Mouse (Mus musculus) right cerebral cortex, adult 2 months (tissue): ENCODE data around the gene Slc43a1.
"Not testable (repeated sequence)": the region's sequence is repeated elsewhere in the genome, so short reads cannot be mapped to it uniquely, and the experiment has no call there.

Experiments used
- DNase-seq, 2 experiments: peaks; one replicate each; pipeline ENCODE4 v3.0.0; 2021 to 2022; ENCODE audit warnings: low spot score in 2 of 2

The Slc43a1 gene

DNA sequence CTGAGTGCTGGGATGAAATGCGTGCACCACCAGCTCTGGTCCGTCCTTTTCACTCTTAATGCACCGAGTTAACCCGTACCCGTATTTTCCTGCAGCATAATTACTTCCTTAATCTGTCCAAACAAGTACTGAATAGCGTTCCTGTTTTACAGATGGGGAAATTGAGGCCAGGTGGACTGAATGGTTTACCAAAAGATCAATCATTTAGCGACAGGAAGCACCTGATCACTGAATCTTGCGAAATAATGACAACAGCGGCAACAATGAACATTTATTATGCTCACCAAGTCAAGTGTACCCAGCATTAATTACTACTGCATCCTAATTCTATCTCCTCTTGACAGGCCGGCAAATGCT is at the start of gene Slc43a1:
Slc43a1 (plus strand) TSS at position 258 of the 357 bp plus-strand sequence.
- no peak for DNase-seq

DNA sequence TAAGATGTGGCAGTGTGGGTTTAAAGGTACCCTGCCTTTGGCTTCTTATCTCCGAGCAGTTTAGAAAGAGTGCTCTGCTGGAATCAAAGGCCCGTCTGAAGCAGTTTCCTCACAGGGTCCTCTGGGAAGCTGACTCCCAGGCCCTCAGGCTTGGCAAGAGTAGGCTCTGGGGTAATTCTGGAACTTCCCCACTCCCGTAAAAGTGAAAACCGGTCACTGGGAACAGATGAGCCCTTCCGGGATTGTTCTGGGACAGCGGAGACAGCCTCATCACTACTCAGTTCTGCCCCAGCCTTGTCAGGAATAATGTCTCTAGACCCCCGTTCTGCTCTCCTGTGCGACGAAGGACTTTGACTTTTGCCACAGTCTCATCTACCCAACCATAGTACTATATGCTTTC is 48.2 kb upstream of the Slc43a1 start:
- no peak for DNase-seq

DNA sequence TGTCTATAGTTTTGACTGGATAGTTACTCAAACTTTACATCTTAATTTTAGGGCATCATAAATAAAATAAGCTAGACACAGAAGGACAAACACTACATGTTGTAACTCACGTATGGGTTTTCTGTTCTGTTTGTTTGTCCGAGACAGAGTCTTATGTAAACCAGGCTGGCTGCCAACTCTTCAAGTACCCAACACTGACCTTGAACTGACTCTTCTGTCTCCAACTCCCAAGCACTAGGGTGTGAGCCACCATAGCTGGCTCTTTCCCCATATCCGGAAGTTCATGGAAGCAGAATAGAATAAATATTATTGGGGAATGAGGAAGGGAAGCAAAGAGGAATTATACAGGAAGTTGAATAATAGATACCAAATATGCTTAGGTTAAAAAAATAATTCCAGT is 46.1 kb upstream of the Slc43a1 start:
- no peak for DNase-seq

DNA sequence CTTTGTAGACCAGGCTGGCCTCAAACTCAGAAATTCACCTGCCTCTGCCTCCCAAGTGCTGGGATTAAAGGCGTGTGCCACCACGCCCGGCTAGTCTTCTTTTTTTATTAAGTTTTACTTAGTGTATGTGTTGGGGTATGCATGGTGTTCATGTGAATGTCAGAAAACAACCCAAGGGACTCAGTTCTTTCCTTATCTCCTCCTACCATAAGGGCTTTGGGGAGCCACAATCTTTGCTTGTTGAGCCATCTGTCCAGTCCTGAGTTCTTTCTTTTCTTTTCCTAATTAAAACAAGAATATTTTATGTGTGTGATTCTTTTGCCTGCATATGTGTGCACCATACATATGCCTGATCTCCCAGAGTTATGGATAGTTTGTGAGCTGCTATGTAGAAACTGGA is 45.5 kb upstream of the Slc43a1 start:
- DNase-seq = no peak

DNA sequence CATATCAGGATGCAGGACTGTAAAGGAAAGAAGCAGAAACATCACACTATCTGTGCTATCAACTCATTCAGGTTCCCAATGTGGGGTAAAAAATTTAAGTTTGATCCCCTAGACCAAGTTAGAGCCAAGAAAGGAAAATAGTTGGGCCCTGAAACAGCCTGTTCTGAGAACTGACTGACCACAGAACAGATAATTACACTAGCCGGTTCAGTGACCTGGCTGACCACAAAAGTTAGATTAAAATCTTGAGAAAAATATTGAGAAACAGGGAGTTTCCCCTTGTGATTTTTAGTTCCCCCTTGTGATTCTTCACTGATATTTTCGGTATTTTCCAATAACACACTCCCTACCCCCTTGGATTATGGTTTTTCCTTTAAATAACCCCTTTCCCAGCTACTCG is 44.8 kb upstream of the Slc43a1 start:
- no peak for DNase-seq

DNA sequence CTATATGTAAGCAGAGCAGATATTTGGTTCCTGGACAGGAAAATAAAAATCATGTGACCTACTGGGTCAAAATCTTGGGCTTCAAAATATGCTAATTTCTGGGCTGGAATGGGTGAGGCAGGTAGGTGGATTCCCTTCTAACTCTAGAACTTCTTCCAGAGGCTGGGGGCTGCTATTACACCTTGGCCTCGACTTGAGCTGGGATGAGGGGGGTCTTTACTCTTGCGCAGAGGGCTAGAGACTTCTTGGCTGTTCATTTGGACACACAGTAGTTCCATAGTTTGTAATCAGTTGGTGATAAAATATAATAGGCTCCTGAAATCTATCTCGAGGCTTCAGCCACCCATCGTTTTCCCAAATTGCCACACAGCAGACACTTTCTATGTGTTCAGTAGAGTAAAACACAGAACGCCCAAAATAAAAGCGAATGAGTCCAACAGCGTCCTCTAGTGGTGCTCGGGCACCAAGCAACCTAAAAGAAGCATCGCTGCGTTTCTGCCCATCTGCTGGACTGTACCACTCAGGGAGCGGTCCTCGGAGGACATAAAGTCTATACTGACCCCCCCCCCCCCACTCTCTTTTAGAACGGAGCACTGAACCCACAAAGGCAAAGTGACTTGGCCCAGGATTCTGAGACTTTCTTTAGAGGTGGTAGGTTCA is 40.7 kb upstream of the Slc43a1 start:
- peak; percentile 91 to 92 for DNase-seq

DNA sequence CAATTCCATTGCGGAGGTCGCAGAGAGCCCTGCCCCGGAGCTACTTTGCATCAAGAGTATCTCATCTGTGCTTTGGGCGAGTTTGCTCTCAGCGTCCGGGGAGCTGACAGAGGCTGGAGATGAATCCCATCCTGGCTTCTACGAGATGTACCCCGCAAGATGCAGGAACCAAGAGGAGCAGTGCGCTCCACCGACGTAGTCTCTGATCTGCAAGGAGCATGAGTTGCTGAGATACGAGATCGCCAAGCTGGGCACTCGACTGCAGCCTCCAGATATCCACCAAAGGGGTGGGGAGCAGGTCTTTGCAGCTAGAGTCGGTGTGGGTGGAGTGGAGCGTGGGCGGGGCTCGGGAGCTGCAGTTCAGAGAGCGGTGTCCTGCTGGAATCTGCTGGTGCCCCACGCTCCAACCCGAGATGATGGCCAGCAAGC is 40.1 kb upstream of the Slc43a1 start, which contains the start of gene Ube2l6:
Ube2l6 (plus strand) TSS at position 336 of the 429 bp plus-strand sequence.
- peak; percentile 71 to 72 for DNase-seq

DNA sequence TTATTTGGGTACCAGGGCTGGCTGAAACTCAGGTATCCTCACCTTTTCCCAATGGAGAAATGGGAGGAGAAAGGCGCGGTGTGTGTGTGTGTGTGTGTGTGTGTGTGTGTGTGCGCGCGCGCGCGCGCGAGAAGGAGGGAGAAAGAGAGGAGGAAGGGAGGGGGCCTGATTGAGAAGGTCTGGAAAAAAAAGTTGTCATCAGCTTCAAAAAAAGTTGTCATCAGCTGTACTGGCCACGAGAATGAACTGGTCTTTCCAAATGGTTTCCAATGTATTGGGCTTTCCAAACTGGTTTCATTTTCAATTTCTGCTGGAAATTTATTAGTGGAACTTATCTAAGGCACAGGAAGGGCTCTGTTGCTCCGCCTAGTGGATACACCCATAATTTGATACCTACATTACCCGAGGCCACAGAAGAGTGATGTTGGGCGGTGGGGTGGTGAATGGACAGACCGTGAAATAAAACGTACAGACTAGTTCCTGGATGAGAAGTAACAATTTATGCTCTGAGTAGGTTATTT is 39.5 kb upstream of the Slc43a1 start:
- DNase-seq = peak; percentile 77 to 82

DNA sequence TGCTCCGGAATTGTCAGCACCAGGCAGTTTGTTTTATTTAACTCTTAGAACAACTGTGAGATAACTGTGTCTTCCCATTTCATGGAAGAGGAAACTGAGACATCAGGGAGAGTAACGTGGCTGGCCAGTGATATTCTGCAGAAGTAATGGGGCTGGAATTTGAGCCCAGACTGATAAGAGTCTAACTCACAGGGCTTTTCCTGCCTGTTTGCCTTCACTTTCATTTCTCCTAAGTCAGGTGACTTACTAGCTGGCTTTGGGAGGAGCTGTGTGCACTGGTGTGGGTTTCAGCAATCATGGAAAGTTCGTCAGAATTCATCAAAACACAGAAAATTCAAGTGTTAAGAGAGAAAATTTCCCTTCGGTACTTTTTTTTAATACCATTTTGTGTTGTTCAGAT is 38.3 kb upstream of the Slc43a1 start:
- DNase-seq = no peak

DNA sequence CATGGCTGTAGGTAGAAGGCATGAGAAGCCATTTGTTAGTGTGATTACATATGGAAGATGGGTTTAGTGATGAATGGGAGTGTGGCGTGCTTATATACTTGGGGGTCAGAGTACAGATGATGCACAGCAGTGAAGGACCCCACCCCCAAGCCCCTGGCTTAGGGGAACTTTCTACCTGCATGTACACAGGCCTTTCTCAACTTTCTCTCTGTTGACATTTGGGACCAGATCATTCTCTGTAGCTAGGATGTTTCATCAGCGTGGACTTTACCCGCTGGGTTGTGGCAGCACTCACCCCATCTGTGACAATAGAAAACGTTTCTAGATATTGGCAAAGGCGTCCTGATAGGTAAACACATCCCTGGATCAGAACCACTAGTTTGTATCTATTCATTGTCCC is 37.4 kb upstream of the Slc43a1 start:
- not testable (repeated sequence) for DNase-seq

DNA sequence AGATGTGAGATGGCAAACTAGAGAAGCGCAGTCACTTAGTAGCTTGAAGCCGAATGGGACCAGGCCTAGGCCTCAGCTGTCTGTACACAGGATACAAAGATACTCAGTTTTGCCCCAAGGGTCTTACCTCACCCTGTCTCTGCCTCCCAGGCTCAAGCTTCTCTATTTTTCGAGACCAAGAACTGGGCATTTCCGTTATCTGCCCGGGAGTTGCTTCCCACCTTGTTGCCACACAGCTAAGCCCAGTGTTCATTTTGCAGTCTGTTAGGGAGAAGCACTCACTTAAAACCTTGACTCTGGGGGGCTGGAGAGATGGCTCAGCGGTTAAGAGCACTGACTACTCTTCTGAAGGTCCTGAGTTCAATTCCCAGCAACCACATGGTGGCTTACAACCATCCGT is 34.7 kb upstream of the Slc43a1 start:
- no peak for DNase-seq

DNA sequence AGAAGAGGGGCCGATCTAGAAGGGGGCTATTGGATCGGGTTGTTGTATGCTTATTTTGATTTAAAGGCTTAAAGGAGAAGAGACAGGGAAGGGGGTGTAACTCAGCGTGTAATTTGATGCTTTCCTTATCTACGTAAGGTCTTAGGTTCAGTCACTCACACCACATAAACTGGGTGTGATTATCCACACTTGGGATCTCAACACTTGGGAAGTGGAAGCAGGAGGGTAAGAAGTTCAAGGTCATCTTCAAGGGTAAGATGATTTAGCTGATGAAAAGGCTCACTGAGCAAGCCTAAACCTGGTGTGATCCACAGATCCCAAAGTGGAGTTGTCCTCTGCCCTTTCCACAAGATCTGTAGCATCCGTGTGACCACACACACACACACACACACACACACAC is 32.1 kb upstream of the Slc43a1 start:
- DNase-seq = no peak

DNA sequence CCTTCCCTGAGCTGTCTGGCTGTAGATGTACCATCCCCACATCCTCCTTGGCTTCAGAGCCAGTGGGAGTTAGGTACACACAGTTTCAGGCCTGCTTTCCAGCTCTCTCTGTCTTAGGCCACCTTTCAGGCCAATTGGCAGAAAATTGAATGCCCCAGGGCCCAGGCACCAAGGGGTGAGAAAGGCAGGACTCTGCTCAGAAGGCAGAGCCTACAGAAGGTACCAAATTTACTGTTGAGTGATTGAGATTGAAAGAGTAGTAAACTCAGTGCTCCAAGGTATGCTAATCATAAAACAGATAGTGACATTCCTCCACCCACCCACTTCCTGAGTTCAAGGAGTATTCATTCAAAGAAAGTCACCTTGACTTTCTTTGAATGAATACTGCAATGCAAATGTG is 29.3 kb upstream of the Slc43a1 start:
- DNase-seq = no peak

DNA sequence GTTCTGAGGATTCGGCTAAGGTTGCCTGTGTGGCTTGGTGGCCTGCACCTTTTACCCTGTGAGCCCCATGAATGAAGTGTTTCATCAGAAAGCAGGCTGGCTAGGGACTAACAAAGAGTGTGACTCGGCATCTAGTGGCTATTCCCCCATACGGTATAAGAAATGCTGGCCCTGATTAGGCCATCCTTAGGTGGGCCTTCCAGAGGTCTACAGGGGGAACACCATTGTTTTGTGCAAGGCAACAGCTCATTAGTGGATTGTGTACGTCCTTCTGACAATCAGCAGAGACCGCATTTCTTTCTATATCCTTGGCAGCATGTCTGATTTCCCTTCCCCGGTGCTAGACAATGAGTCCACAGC is 28.1 kb upstream of the Slc43a1 start:
- DNase-seq = no peak

DNA sequence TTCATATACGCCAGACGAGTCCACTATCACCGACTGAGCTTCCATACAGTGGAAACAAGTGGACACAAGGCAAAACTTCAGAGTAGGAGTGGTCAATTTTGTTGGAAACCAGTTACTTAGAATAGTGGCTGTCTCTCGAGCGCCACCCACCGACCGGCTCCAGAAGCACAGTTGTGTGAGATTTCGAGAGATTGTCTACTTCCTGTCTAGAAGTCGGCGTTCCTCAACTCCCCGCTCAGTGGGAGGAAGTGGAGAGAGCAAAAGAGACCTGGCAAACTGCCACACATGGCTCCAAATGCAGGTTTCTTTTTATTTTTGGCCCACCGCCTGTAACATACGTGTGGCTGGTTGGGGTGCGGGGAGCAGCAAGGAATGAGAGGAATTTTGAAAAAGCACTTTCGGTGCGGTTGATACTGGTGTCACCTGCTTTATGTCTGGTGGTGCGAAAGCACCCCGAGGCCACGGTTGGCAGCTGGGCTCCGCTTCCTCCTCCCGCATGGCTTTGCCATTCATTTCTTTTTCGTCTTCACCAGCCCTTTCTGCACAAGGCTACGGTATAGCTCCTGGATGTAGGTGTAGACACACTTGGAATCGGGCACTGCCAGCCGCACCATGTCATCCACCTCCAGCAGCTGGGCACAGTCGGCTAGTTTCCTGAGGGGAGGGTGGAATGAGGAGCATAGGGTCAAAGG is 27.6 kb upstream of the Slc43a1 start:
- peak; percentile 93 to 94 for DNase-seq

DNA sequence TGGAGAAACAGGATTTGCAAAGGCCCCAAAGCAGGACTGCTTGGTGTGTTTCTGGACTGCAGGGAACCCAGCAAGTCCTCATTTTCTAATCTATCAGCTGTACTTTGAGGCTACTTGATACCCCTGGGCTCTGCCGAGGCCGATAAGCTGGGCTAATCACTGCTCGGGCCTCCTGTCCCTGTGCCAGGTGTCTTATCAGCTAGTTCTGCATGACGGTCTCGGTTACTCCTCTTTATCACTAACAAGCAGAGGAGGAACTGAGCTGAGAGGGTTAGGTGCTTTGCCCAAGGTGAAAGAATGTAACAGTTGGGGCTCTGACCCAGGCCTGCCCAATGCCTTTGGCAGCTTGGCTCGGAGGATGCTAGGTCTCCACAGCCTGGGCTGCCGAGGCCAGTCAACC is 26.8 kb upstream of the Slc43a1 start:
- no peak for DNase-seq

DNA sequence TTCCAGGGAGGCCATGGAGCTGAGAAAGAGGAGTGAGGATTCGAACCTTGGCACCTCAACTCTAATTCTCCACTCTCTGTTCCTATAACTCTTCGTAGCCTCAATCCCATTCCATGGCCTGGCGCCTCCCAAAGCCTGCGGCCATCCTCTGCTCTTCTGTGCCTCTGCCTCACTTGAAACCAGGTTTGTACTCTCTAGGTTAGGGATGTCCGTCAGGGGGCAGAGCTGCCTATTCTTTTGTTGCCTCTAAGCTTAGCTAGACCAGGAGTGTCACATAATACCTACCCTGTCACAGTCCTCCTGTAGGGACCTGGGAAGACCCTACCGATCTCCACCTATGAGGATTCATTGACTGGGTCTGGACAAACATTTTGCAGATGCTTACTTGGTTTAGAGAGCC is 26.0 kb upstream of the Slc43a1 start:
- DNase-seq = no peak

DNA sequence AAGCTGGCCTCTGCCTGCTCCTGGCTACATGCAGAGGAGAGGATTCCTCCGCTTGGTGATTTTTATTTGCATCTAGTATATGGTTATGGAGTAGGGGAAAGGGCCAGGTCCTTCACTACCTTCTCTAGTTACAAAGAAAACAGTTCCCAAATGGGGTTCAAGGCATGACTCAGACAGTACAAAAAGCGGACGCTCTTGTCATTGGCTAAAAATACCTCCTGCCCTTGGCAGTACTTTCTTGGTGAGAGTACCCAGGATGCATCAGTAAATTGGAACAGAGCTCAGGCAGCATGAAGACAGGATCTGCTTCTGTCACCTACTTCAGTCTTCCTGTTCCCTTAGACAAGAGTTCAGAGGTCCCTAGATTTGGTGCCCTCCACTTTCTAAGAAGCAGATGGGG is 18.8 kb upstream of the Slc43a1 start:
- DNase-seq = peak in 1 of 2 experiments; percentile 38

DNA sequence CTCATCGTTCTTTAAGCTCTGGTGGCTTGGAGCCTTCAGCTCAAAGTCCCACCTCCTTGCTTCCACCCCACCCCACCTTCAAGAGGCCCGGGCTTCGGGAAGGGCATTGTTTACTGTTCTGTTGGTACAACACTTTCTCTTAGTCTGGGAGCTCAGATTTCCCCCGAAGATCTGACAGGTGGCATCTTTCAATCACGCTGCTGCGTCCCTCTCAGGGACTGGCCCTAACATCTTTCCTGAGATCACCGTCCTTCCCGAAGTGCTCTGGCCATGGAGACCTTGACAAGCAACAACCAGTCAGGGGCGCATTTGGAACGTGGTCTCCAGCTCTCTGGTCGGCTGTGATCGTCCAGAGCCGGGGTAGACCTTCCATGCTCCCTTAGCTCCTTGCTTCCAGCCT is 16.1 kb upstream of the Slc43a1 start, which contains the start of gene Smtnl1:
Smtnl1 (minus strand) TSS at position 101 of the 400 bp plus-strand sequence.
- no peak for DNase-seq

DNA sequence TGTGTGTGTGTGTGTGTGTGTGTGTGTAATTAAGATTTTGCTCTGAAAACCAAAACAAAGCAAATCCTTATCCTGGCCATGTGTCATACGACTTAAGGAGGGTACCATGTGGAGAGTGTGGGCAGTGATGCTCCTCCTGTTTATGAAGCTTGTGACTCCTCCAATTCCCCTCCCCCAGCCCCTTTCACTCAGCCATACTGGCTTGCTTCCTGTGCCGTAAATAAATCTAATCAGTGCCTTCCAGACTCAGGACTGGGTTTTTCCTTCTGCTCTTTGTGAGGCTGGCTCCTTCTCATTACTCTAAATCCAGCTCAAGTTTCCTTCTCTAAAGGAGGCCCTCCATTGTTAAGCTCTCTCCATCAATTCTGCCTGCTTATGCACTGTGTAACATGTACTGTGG is 15.4 kb upstream of the Slc43a1 start:
- no peak for DNase-seq

DNA sequence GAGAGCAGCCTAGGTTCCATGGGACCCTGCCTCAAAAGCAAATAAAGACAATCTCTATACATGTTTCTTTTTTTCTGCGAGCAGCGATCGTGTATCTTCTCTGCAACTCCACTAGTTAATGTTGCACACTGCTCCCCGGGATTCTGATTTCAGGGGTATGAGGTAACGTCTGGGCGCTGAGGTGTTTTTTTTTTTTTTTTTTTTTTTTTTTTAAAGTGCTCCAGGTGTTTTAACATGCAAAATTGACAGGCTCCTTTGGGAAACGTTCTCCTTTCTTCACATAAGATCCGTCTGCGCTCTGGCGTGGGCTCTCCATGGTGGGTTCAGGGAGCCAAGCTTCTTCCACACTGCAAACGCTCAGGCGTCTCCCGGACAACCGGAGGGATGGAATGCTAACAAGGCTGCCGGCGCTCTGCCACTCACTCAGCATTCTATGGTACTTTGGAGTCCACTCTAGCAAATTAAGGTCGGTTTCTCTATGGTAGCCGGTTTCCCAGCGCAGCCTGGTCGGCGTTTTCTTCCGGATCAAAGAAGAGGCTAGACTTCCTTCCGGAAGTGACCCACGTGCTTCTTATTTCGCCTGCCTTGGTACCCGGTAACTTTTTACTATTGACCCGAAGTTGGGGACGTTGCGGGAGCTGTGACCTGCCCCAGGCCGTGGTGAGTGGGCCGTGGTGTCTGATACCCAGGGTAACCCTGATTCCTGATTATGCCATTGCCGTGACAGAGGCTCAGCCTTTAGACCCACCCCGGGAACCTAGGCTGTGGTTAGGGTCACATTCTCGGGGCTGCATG is 12.0 kb upstream of the Slc43a1 start, which contains the start of gene Timm10:
Timm10 (plus strand) TSS at position 510 of the 795 bp plus-strand sequence.
- DNase-seq = peak; percentile 89

DNA sequence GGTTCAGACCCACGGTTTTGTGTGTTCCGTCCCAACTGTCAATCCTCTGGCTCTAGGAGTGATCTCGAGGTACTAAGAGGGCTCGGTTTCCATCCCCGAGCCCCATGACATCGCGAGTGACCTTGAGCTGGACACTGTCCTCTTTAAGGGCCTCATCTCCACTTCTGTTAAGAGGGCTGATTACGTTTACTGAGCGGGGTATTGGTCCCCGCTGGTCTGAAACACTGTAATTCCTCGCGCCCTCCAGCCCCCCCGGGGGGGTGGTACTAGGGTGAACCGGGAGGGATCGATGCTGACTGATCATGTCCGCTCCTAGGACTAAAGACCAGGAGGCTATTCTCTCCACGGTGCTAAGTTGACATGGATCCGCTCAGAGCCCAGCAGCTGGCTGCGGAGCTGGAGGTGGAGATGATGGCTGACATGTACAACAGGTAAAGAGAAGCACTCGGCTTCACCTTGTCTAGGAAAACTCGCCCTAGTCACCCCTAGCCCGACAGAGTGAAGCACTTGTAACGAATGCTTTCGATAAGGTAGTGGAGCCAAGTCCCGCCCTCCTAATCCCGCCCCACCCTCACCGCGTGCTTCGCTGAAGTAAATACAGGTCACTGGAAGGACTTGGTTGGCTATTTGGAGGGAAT is 11.2 kb upstream of the Slc43a1 start:
- no peak for DNase-seq
